Mouse (Mus musculus): ENCODE measurements at regions not wholly inside any gene's neighbourhood (a gene's known extent, or its start where the extent isn't known, plus 50 kb on each side); places are given as distances from the start of the nearest gene placed in this dataset.
A peak's percentile ranks its signal among the peaks of the same experiment; 100 is the strongest.
"Not testable (repeated sequence)": the region's sequence is repeated elsewhere in the genome, so short reads cannot be mapped to it uniquely, and the experiment has no call there.

GRCm38 (mm10) chr16:73182776-73183175, 874.7 kb downstream of the Robo1 start:
- DNase-seq (ENCODE audit: low spot score in 2 of 2) = no peak

GRCm38 (mm10) chr16:73182258-73182657, 874.2 kb downstream of the Robo1 start:
- peak in 1 of 2 experiments; percentile 9 for DNase-seq (ENCODE audit: low spot score in 2 of 2)

- DNase-seq (ENCODE audit: low spot score in 2 of 2) = no peak
Observed at GRCm38 (mm10) chr16:73155447-73155846, 847.3 kb downstream of the Robo1 start.

GRCm38 (mm10) chr16:73127927-73128326, 819.8 kb downstream of the Robo1 start:
- not testable (repeated sequence) for DNase-seq (ENCODE audit: low spot score in 2 of 2)

- no peak for DNase-seq (ENCODE audit: low spot score in 2 of 2)
Observed at GRCm38 (mm10) chr16:73120568-73120967, 812.5 kb downstream of the Robo1 start.

GRCm38 (mm10) chr16:73117338-73117737, 809.2 kb downstream of the Robo1 start:
- DNase-seq (ENCODE audit: low spot score in 2 of 2) = no peak

- DNase-seq (ENCODE audit: low spot score in 2 of 2) = peak in 1 of 2 experiments; percentile 56
Observed at GRCm38 (mm10) chr16:73108021-73108452, 799.9 kb downstream of the Robo1 start.

- DNase-seq (ENCODE audit: low spot score in 2 of 2) = peak in 1 of 2 experiments; percentile 31
Observed at GRCm38 (mm10) chr16:73107608-73108007, 799.5 kb downstream of the Robo1 start.

- DNase-seq (ENCODE audit: low spot score in 2 of 2) = peak in 1 of 2 experiments; percentile 78
Observed at GRCm38 (mm10) chr16:73105496-73105895, 797.4 kb downstream of the Robo1 start.

GRCm38 (mm10) chr16:73100273-73100672, 792.2 kb downstream of the Robo1 start:
- no peak for DNase-seq (ENCODE audit: low spot score in 2 of 2)

- peak in 1 of 2 experiments; percentile 19 for DNase-seq (ENCODE audit: low spot score in 2 of 2)
Observed at GRCm38 (mm10) chr16:73098760-73099159, 790.7 kb downstream of the Robo1 start.

GRCm38 (mm10) chr16:73097176-73097575, 789.1 kb downstream of the Robo1 start:
- no peak for DNase-seq (ENCODE audit: low spot score in 2 of 2)

GRCm38 (mm10) chr16:73096091-73097083, 788.3 kb downstream of the Robo1 start:
- no peak for DNase-seq (ENCODE audit: low spot score in 2 of 2)
